Mouse (Mus musculus) E14TG2a.4 (cell line): ENCODE results near the gene Phxr2.

Experiments
- CTCF ChIP-seq: conservative IDR thresholded peaks from 2 replicates; pipeline ENCODE4 v1.5.1; 2014; ENCODE audit warnings: low read length
- NANOG ChIP-seq: IDR thresholded peaks from 2 replicates; pipeline ENCODE4 v1.6.1; 2014; ENCODE audit warnings: borderline replicate concordance, low read length, mixed read lengths
- POU5F1 ChIP-seq: IDR thresholded peaks from 2 replicates; pipeline ENCODE4 v1.6.1; 2014; ENCODE audit warnings: low read length, borderline replicate concordance

DNA sequence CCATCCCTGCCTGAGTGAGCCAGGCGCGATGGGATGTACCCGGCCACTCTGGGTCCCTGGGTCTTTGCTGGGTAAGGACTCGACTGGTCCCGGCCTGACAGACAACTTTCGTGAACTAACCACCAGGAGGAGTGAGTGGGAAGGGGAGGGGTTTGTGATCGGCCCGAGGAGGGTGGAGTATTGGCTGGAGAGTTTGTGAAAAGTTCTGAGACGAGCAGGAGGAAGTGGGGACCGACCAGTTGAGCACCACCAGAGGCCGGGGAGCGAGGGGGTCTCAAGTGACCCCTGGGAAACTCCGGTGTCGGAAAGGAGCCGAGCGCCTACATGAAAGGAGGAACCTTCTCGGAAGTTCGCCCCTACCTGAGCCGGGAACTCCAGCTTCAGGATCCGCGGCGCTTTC lies 18.2 kb downstream of the Phxr2 start, which contains the start of gene Galnt4:
- TF ChIP-seq CTCF (peak; percentile 32), NANOG (no peak), POU5F1 (no peak)
